Mouse (Mus musculus) bone marrow, adult 2 months (tissue): ENCODE measurements at regions not wholly inside any gene's neighbourhood (a gene's known extent, or its start where the extent isn't known, plus 50 kb on each side); places are given as distances from the start of the nearest gene placed in this dataset.

Source experiments
- H3K27ac ChIP-seq: fragments of 200-500 bp; 2 replicates; pipeline ENCODE4 v1.5.1; 2012; ENCODE audit warnings: low read depth, mild to moderate bottlenecking, control low read depth, inconsistent platforms, low read length; ENCODE audit not compliant: control insufficient read depth, poor library complexity, insufficient read depth
- H3K4me1 ChIP-seq: fragments of 200-500 bp; 2 replicates; pipeline ENCODE4 v1.6.1; 2011; ENCODE audit warnings: low read length; ENCODE audit not compliant: control insufficient read depth, insufficient read depth
- H3K4me3 ChIP-seq: fragments of 200-500 bp; replicated peaks from 2 replicates; pipeline ENCODE3; 2011; ENCODE audit warnings: mild to moderate bottlenecking, low read depth, low read length, control low read depth; ENCODE audit not compliant: control insufficient read depth
- CTCF ChIP-seq: fragments of 200-500 bp; IDR thresholded peaks from 2 replicates; pipeline ENCODE4 v1.5.1; 2011; ENCODE audit warnings: low read length, control low read depth; ENCODE audit not compliant: control insufficient read depth, insufficient read depth
- POLR2A ChIP-seq: fragments of 200-500 bp; IDR thresholded peaks from 2 replicates; pipeline ENCODE4 v1.6.1; 2011; ENCODE audit warnings: low read depth, mild to moderate bottlenecking, control low read depth, low read length, borderline replicate concordance; ENCODE audit not compliant: control insufficient read depth
- WGBS: fragments of 180-500 bp; shearing (Covaris S2); methylation state at CpG from one replicate; pipeline ENCODE4 v1.1.7; 2018; 5-methylcytosine and 5-hydroxymethylcytosine counted together

DNA sequence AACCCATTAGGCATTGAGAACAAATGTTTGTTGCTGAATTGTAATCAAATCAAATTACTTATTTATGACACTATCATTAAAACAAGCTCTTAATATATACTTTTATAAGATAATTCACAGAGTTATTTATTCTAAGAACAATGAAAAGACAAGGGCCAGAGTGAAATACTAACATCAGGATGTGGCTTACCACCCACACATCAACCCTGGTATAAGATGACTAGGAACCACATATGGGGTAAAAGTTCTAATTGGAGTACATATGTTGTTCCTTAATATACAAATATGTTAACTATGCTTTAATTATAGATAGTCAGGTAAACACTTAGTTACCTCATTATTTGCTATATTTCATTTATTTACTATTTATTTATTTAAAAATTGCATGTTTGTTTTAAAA lies 101.7 kb upstream of the Ankrd1 start:
- peaks cover 4% of the 10 kb centered on the region for H3K4me1 ChIP-seq
- TF ChIP-seq POLR2A (no peak), CTCF (no peak)
- no peak overlapping the region for H3K27ac ChIP-seq
- no peak overlapping the region for H3K4me3 ChIP-seq

DNA sequence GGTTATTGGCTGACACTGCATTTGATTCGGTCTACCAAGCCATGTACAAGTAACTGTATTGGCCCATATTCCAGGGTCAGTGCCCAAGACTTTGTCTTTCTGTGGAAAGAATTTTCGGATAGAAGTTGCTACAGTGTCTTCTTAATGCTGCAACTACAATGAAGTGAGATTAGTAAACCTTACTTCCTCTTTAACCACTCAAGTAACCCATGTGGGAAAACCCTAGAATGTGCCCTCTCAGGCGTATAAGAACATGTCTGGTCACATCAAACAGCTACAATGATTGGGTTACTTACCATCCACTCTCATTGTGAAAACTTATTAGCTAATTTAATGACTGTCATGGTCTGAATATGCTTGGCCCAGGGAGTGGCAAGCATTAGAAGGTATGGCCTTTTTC lies 102.3 kb upstream of the Ankrd1 start:
- Histone ChIP-seq H3K4me3 (no peak overlapping the region), H3K27ac (no peak overlapping the region), H3K4me1 (peaks cover 4% of the 10 kb centered on the region)
- WGBS = 33% methylated on average over 3 of the region's 3 CpGs
- TF ChIP-seq POLR2A (no peak), CTCF (no peak)

DNA sequence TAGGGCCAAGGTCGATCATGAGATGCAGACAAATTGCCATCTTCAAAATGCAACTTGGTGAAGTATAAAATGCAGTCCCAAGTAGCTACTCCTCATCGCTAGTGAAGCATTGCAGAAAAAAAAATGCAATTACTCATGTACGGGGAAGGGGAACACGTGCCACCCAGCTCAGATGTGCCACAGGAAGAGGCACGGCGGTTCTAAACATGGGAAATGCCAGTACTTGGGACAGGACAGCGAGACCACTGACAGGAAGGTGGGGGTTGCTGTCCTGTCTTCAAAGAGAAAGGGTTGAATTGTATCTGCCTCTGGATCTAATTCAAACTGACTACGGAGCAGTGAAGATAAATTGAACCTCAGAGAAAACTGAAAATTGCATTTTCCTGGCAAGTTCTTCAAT lies 104.6 kb upstream of the Ankrd1 start:
- H3K4me3 ChIP-seq = no peak overlapping the region

DNA sequence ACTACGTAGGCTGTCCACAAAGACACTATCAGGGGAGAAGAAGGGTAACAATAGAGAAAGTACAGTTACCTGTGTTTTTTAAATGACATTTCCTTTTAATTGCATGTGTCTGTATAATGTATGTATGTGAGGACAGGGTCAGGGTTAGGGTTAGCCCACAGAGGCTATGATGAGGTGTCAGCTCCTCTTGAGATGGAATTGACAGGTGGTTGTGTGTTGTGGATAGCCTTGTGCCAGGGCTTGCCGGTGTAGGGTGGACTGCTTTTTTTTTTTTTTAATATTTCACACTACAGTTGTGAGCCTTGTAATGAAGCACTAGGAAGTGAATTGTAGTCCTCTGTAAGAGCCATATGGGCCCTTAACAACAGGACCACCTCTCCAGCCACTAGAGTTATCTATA lies 105.7 kb upstream of the Ankrd1 start:
- Histone ChIP-seq H3K4me3 (peak overlapping the region; percentile 1), H3K4me1 (peaks cover 4% of the 10 kb centered on the region), H3K27ac (no peak overlapping the region)
- TF ChIP-seq POLR2A (no peak), CTCF (no peak)
- 51% methylated on average over 2 of the region's 2 CpGs for WGBS

More for the DNA sequence above, 104.6 kb upstream of the Ankrd1 start:
- TF ChIP-seq POLR2A = no peak
- TF ChIP-seq CTCF = no peak
- Histone ChIP-seq H3K4me1 (peaks cover 4% of the 10 kb centered on the region), H3K27ac (no peak overlapping the region)
- 4% methylated on average over 8 of the region's 8 CpGs for WGBS

DNA sequence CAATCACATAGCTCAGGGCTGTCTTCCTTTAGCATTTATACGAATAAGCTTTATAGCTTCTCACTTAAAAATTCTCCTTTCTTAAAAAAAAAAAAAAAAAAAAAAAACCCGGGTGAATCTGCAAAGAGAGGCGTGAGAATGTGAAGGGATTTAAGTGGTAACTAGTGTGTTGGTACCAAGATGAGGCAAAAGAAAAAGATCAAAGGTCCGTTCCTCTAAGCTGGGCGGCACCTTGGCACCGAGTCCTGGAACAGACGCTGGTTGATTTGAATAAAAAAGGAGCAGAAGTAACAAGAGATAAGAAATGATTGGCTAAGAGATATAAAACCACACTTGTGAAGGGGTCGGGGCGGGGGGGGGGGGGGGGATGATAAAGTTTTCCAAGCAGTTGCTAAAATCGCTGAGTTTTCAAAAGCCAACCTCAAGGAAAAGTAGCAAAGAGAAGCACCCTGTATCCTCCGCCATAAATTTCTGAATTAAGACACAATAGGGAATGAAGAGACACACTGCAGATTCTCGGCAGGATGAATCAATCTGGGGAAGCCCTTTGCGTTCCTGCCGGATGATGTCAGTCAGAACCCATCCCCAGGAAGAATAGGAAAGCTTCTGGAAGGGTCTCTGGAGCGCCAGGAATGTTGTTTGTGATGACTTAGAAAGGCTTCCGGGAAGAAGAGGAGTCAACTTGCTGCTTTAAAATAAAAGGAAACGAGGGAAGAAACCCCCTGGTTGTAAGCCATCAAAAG lies 107.7 kb upstream of the Ankrd1 start:
- no peak overlapping the region for H3K4me3 ChIP-seq
- WGBS = 30% methylated on average over 17 of the region's 17 CpGs
- peaks cover 1% of the 10 kb centered on the region; the same call in 1 of the 2 replicates for H3K4me1 ChIP-seq
- TF ChIP-seq CTCF = no peak
- TF ChIP-seq POLR2A = no peak
- no peak overlapping the region for H3K27ac ChIP-seq

DNA sequence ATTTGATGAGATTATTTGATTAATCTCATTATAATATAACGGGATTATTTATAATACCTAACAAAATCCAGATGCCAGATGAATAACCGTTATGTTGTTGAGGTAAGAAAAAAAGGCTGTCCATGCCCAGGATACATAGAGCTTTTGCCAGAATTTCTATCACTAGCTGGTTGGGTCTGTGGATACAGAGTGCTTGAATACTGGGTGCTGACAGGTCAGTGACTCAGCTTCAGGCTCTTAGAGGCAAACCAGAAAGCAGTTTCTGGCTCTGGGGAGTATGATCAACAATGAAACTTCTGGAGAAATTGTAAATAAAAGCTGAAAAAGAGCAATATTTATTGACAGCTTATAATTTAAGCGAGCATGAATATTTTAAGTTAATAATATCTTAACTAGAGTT lies 109.4 kb upstream of the Ankrd1 start:
- 79% methylated on average over 3 of the region's 3 CpGs for WGBS
- TF ChIP-seq CTCF (no peak), POLR2A (no peak)
- Histone ChIP-seq H3K4me1 (peaks cover 1% of the 10 kb centered on the region; the same call in 1 of the 2 replicates), H3K27ac (no peak overlapping the region), H3K4me3 (no peak overlapping the region)

DNA sequence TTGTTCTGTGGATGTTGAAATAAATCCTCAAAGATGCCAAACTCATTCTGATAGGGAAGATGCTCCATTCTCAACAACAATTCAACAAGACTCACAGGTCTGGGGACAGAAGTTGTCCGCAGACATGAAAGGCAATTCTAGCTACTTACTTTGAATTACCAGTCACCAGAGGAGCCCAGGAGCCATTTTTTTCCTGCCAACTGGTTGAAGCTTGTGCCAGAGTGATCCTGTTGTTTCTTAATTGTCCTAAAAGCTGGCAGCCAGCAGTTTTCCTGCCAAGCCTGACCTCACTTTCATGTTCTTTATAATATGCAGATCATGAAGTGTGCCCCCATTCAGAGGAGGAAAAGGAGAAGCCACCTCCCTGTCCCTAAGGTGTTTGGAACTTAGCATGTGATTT lies 110.0 kb upstream of the Ankrd1 start:
- H3K4me1 ChIP-seq = no peaks in the 10 kb centered on the region; the same call in 1 of the 2 replicates
- TF ChIP-seq POLR2A (no peak), CTCF (no peak)
- no peak overlapping the region for H3K4me3 ChIP-seq
- 86% methylated on average over 1 of the region's 1 CpGs for WGBS
- H3K27ac ChIP-seq = no peak overlapping the region

DNA sequence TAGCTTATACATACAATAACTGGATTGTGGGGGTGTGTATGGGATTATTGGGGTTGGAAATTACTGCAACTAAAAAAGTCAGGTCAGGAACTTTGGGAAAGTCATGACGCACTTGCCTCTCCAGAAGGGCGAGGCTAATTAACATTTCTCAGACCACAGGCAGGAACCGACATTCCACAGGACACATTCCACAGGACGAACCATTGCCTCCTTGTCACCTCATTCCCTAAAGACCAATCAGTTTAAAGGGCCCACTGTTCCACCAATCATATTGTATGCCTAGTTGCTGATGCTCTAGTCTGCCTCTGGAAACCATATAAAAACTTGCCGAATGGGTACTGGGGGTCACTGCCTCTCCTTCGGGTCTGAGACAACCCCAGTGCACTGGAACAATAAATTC lies 113.0 kb upstream of the Pcgf5 start:
- WGBS = 83% methylated on average over 6 of the region's 6 CpGs
- no peaks in the 10 kb centered on the region; the same call in 1 of the 2 replicates for H3K4me1 ChIP-seq
- TF ChIP-seq CTCF (no peak), POLR2A (no peak)
- no peak overlapping the region for H3K27ac ChIP-seq
- no peak overlapping the region for H3K4me3 ChIP-seq
